Mouse (Mus musculus) bone marrow macrophage, adult 2 months (primary cell): ENCODE results near the gene Veph1.

Experiments
- CTCF ChIP-seq: IDR thresholded peaks from 2 replicates; pipeline ENCODE4 v1.5.1; 2012; ENCODE audit warnings: low read depth, mild to moderate bottlenecking, low read length, moderate library complexity
- POLR2A ChIP-seq: IDR thresholded peaks from 2 replicates; pipeline ENCODE4 v1.6.1; 2012; ENCODE audit warnings: mild to moderate bottlenecking, low read depth, low read length, borderline replicate concordance

DNA sequence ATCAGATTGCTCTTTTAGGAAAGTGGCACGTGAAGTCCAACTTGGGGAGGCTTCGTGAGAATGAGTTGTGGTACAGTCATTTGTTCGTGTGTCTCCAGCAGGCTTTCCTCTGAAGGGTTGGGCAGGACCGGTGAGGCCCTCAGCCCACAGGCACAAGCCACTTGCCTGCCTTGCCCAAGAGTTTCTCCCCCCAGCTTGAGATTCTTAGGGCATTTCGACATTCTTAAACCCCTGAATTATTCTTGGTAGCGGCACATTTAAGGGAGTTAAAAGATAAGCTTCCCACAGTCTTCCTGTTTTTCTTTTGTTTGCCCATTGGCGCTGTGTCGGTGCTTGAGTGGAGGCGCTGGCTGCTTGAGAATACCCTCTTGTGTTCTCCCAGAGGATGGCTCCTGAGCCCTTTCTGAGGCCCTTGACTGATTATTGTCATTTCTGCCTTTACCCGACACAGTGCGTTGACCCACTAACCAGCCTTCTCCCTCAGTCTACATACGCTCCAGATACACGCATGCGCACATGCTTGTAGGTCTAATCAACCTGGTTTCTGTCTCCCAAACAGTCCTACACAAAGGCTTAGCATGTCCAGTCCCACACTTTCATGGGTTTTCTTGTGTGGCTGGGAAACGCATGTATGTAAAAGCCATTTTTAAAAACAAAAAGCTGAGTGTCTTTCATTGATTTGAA lies 34.4 kb upstream of the Veph1 start:
- TF ChIP-seq CTCF = no peak
- TF ChIP-seq POLR2A = no peak
